Mouse (Mus musculus): ENCODE results near the gene 1110008L16Rik. TPM values are rescaled to one million over a fixed set of nuclear protein-coding genes. Genes with fewer than 3 reads are reported as not detected.

The 1110008L16Rik gene
- polyA plus RNA-seq, 2 experiments, result 5.2 to 6.1 TPM

DNA sequence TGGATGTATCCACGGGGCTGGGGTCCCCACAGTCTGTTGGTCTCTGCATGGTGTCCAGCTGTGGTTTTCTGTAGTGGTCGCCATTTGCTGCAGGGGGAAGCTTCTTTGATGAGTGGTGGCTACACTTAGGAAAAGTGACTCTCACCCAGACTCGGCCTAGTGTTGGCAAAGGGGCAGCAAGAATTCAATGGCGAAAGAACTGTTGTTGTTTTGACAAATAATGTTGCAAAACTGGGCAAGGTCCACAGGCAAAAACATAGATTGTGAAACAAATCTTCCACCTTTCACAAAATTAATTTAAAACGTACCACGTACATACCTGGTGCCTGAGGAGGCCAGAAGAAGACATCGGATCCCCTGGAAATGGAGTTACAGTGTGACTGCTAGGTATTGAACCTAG is 126.9 kb downstream of the 1110008L16Rik start:
- 71% methylated on average over 7 of the region's 7 CpGs for WGBS (ENCODE audit: insufficient replicate concordance)
- Histone ChIP-seq H3K9me3 (ENCODE audit: control insufficient read depth, low read length) (no peaks in the 10 kb centered on the region), H3K36me3 (replicated peaks; ENCODE audit: control insufficient read depth, insufficient read depth, low read depth) (no peaks in the 10 kb centered on the region), H3K27me3 (ENCODE audit: control insufficient read depth, insufficient read depth, low read length) (no peaks in the 10 kb centered on the region), H3K9ac (replicated peaks) (no peak overlapping the region), H3K4me2 (ENCODE audit: low read depth) (no peak overlapping the region), H3K4me3 (ENCODE audit: insufficient read depth in 1 of 2, low read depth in 2 of 2, low read length in 2 of 2) (no peak overlapping the region), H3K4me1 (replicated peaks; ENCODE audit: control insufficient read depth in 2 of 2, insufficient read depth in 2 of 2, low read length in 1 of 2) (no peaks in the 10 kb centered on the region), H3K27ac (no peak overlapping the region)
- DNase-seq (ENCODE audit: low read depth in 3 of 3, low spot score in 3 of 3) (no peak), ATAC-seq (ENCODE audit: insufficient read depth) (no peak)
- TF ChIP-seq EP300 (IDR thresholded peaks at IDR 0.05; ENCODE audit: low read depth), result no peak
- no peak for TF ChIP-seq CTCF (IDR thresholded peaks at IDR 0.05; ENCODE audit: low read depth)

DNA sequence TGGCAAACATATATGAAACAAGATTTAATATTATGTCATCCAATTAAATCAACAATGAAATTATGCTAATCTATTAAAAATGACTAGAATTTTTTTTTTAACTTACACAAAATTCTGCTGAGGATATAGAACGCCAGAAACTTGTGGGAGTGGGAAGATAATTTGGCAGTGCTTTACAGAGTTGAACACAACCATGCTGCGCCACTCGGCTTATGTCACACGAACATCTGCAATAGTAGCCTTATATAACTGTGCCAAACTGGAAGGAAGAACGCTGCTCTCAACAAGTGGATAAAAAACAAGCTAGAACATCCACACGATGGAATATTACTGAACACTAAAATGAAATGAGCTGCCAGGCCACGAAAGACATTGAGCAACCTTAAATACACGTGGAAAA is 129.8 kb downstream of the 1110008L16Rik start:
- H3K36me3 ChIP-seq (replicated peaks; ENCODE audit: control insufficient read depth, insufficient read depth, low read depth), result no peaks in the 10 kb centered on the region
- 66% methylated on average over 8 of the region's 8 CpGs for WGBS (ENCODE audit: insufficient replicate concordance)
- no peak overlapping the region for H3K4me2 ChIP-seq (ENCODE audit: low read depth)
- H3K9me3 ChIP-seq (ENCODE audit: control insufficient read depth, low read length), result no peaks in the 10 kb centered on the region
- no peak for DNase-seq (ENCODE audit: low read depth in 3 of 3, low spot score in 3 of 3)
- no peak overlapping the region for H3K4me3 ChIP-seq (ENCODE audit: insufficient read depth in 1 of 2, low read depth in 2 of 2, low read length in 2 of 2)
- H3K9ac ChIP-seq (replicated peaks), result no peak overlapping the region
- no peaks in the 10 kb centered on the region for H3K27me3 ChIP-seq (ENCODE audit: control insufficient read depth, insufficient read depth, low read length)
- no peak overlapping the region for H3K27ac ChIP-seq
- TF ChIP-seq EP300 (IDR thresholded peaks at IDR 0.05; ENCODE audit: low read depth), result no peak
- no peak for TF ChIP-seq CTCF (IDR thresholded peaks at IDR 0.05; ENCODE audit: low read depth)
- ATAC-seq (ENCODE audit: insufficient read depth), result no peak
- no peaks in the 10 kb centered on the region for H3K4me1 ChIP-seq (replicated peaks; ENCODE audit: control insufficient read depth in 2 of 2, insufficient read depth in 2 of 2, low read length in 1 of 2)

DNA sequence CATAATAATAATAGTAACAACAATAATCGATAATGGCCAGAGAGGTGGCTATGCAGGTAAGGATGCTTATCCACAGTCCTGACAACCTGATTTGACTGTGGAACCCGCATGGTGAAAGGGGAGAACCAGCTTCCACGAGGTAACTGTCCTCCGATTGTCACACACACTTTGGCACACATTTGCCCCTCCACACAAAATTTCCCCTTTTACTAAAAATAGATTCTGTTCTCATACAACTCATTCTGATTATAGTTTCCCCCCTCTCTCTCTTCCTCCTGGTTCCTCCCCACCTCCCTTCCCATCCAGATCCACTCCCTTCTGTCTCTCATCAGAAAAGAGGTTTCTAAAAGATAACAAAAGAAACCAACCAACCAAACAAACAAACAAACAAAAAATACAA is 130.6 kb downstream of the 1110008L16Rik start:
- Histone ChIP-seq H3K9ac (replicated peaks) (no peak overlapping the region), H3K4me2 (ENCODE audit: low read depth) (no peak overlapping the region), H3K36me3 (replicated peaks; ENCODE audit: control insufficient read depth, insufficient read depth, low read depth) (no peaks in the 10 kb centered on the region), H3K9me3 (ENCODE audit: control insufficient read depth, low read length) (no peaks in the 10 kb centered on the region), H3K4me1 (replicated peaks; ENCODE audit: control insufficient read depth in 2 of 2, insufficient read depth in 2 of 2, low read length in 1 of 2) (no peaks in the 10 kb centered on the region), H3K4me3 (ENCODE audit: insufficient read depth in 1 of 2, low read depth in 2 of 2, low read length in 2 of 2) (no peak overlapping the region), H3K27ac (no peak overlapping the region), H3K27me3 (ENCODE audit: control insufficient read depth, insufficient read depth, low read length) (no peaks in the 10 kb centered on the region)
- WGBS (ENCODE audit: insufficient replicate concordance), result 42% methylated on average over 4 of the region's 4 CpGs
- no peak for TF ChIP-seq EP300 (IDR thresholded peaks at IDR 0.05; ENCODE audit: low read depth)
- TF ChIP-seq CTCF (IDR thresholded peaks at IDR 0.05; ENCODE audit: low read depth), result no peak
- no peak for ATAC-seq (ENCODE audit: insufficient read depth)
- DNase-seq (ENCODE audit: low read depth in 3 of 3, low spot score in 3 of 3), result no peak

Other genes starting within 250 kb of the 1110008L16Rik start
- 11.1 and 15.0 TPM in 2 replicates for gene 2700097O09Rik, start 219.5 kb upstream of the 1110008L16Rik start, polyA plus RNA-seq (2012; rRNA removed)
- gene 2700097O09Rik, start 219.5 kb upstream of the 1110008L16Rik start, polyA plus RNA-seq (2014; fragmentation: Nextera tagmentation; extraction: Ambion mirVana), result 34.3 and 37.0 TPM in 2 replicates
- gene Srp54a, start 219.3 kb upstream of the 1110008L16Rik start, polyA plus RNA-seq (2012; rRNA removed), result 7.1 and 11.2 TPM in 2 replicates
- 89.1 and 91.6 TPM in 2 replicates for gene Srp54a, start 219.3 kb upstream of the 1110008L16Rik start, polyA plus RNA-seq (2014; fragmentation: Nextera tagmentation; extraction: Ambion mirVana)
- 2.3 and 3.8 TPM in 2 replicates for gene Fam177a, start 175.1 kb upstream of the 1110008L16Rik start, polyA plus RNA-seq (2012; rRNA removed)
- gene Fam177a, start 175.1 kb upstream of the 1110008L16Rik start, polyA plus RNA-seq (2014; fragmentation: Nextera tagmentation; extraction: Ambion mirVana), result 7.3 and 8.0 TPM in 2 replicates
- 9.5 and 14.0 TPM in 2 replicates for gene Srp54b, start 144.5 kb upstream of the 1110008L16Rik start, polyA plus RNA-seq (2012; rRNA removed)
- gene Srp54b, start 144.5 kb upstream of the 1110008L16Rik start, polyA plus RNA-seq (2014; fragmentation: Nextera tagmentation; extraction: Ambion mirVana), result 28.7 and 29.0 TPM in 2 replicates
- gene 1700047I17Rik2, start 100.0 kb upstream of the 1110008L16Rik start, polyA plus RNA-seq (2012; rRNA removed), result not detected in 2 replicates
- not detected in 2 replicates for gene 1700047I17Rik2, start 100.0 kb upstream of the 1110008L16Rik start, polyA plus RNA-seq (2014; fragmentation: Nextera tagmentation; extraction: Ambion mirVana)
- gene Srp54c, start 69.4 kb upstream of the 1110008L16Rik start, polyA plus RNA-seq (2012; rRNA removed), result 10.7 and 17.1 TPM in 2 replicates
- 34.7 and 40.3 TPM in 2 replicates for gene Srp54c, start 69.4 kb upstream of the 1110008L16Rik start, polyA plus RNA-seq (2014; fragmentation: Nextera tagmentation; extraction: Ambion mirVana)
- 2.8 and 4.7 TPM in 2 replicates for gene Ppp2r3c, start 3.4 kb downstream of the 1110008L16Rik start, polyA plus RNA-seq (2012; rRNA removed)
- 7.4 and 7.9 TPM in 2 replicates for gene Ppp2r3c, start 3.4 kb downstream of the 1110008L16Rik start, polyA plus RNA-seq (2014; fragmentation: Nextera tagmentation; extraction: Ambion mirVana)
- gene Psma6, start 84.6 kb downstream of the 1110008L16Rik start, polyA plus RNA-seq (2012; rRNA removed), result 63.1 and 85.9 TPM in 2 replicates
- gene Psma6, start 84.6 kb downstream of the 1110008L16Rik start, polyA plus RNA-seq (2014; fragmentation: Nextera tagmentation; extraction: Ambion mirVana), result 220 and 221 TPM in 2 replicates
- gene Nfkbia, start 193.1 kb downstream of the 1110008L16Rik start, polyA plus RNA-seq (2012; rRNA removed), result 8.1 and 8.8 TPM in 2 replicates
- 11.8 and 12.4 TPM in 2 replicates for gene Nfkbia, start 193.1 kb downstream of the 1110008L16Rik start, polyA plus RNA-seq (2014; fragmentation: Nextera tagmentation; extraction: Ambion mirVana)

All from liver, embryonic 14.5 days (tissue).